Mouse (Mus musculus) small intestine, adult 2 months (tissue): ENCODE results near the gene Exoc3l4.

ENCODE experiments used
- CTCF ChIP-seq: fragments of 200-500 bp; IDR thresholded peaks from 2 replicates; pipeline ENCODE4 v1.5.1; 2012; ENCODE audit warnings: low read depth, mild to moderate bottlenecking, control low read depth, inconsistent platforms, low read length, moderate library complexity, mixed read lengths; ENCODE audit not compliant: insufficient replicate concordance, insufficient read length; ENCODE audit errors: extremely low read depth
- POLR2A ChIP-seq: fragments of 200-500 bp; IDR thresholded peaks from 2 replicates; pipeline ENCODE4 v1.6.1; 2012; ENCODE audit warnings: low read depth, mild to moderate bottlenecking, control low read depth, inconsistent platforms, low read length, moderate library complexity

- TF ChIP-seq POLR2A (no peak), CTCF (no peak)
Observed at GRCm38 (mm10) chr12:111451561-111451960, 34.7 kb downstream of the Exoc3l4 start.
